Mouse (Mus musculus): ENCODE results near the gene Cdk2ap2.
"Not testable (repeated sequence)": the region's sequence is repeated elsewhere in the genome, so short reads cannot be mapped to it uniquely, and the experiment has no call there.

DNA sequence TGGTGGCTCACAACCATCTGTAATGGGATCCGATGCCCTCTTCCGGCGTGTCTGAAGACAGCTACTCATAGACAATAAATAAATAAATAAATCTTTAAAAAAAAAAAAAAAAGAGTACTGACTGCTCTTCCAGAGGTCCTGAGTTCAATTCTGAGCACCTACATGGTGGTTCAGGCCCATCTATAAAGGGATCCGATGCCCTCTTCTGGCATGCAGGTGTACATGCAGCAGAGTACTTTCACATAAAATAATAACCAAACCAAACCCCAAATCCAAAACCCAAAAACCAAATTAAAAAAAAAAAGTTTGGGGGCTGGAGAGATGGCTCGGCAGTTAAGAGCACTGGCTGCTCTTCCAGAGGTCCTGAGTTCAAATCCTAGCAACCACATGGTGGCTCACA lies 47.9 kb upstream of the Cdk2ap2 start:
- not testable (repeated sequence) for TF ChIP-seq EP300 (IDR thresholded peaks at IDR 0.05; ENCODE audit: low read depth)
- peak; percentile 38; the same call in 1 of the 2 replicates for TF ChIP-seq CTCF (IDR thresholded peaks at IDR 0.05; ENCODE audit: low read depth)

Measured in liver, embryonic 14.5 days (tissue).